Mouse (Mus musculus) lung, postnatal 4 days (tissue): ENCODE results near the gene Gpr107.
A peak's percentile ranks its signal among the peaks of the same experiment; 100 is the strongest.

Experiments
- DNase-seq, 2 experiments: peaks; one replicate each; pipeline ENCODE4 v3.0.0; 2021

The Gpr107 gene

DNA sequence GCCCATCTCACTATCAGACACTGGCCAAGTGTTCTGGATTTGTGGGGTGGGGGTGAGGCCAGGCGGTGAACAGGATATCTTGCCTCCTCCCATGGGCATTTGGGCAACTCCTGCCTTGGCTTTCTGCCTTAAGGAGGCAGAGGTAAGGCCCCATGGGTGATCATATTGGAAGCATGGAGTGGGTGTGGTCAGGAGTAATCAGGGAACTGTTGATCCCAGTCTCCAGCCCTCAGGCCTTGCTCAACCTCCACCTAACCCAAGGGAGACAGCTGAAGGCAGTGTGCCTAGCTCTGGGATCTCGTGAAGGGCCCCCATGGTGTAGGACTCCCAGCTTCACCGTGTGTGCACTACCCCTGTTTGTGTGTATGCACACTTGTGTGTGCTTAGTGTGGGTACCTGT lies 102.7 kb downstream of the Gpr107 start:
- DNase-seq, result no peak

DNA sequence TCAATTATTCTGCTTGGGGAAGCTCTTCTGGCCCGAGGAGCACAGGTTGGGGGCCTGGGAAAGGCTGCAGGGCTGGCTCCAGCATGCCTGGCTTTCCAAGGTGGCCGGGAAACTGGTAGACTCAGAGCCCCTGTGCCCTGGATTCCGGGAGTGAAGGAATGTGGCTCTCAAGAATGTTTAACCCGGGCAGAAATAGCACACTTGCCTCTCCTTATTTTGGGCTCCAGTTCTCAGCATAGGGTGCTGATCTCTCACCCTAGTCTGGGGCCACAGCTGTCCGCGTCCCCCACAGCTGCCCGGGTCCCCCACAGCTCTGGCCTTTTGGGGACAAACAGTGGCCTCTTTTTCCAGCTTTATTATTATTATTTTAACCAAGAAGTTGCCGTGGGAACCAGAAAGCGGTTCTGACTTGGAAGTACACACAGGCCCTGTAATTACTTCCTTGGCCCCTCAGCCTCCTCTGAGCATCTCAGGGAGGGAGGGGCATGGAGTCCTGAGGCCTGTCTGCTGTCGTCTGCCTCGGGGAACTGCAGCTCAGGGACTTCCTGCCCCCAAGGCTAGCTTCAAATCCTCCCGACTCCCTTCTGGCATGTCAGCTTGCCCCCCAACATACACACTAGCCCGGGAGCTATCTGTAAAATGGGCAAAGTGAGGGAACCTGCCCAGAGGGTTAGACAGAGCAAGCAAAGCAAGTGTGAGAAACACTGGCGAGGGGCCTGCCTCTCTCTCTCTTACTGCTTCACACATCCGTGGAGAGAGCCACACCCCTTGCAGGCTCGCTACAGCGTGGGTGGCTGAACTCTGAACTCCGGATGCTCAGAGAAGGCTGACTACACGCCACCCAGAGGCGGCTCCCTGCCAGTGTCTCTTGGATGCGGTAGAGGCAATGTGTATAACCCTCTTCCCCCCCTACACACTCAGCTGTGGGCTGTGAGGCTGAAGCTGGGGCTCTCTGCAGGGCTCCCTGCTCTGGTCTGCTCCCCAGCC lies 104.1 kb downstream of the Gpr107 start:
- peak; percentile 77 to 78 for DNase-seq

DNA sequence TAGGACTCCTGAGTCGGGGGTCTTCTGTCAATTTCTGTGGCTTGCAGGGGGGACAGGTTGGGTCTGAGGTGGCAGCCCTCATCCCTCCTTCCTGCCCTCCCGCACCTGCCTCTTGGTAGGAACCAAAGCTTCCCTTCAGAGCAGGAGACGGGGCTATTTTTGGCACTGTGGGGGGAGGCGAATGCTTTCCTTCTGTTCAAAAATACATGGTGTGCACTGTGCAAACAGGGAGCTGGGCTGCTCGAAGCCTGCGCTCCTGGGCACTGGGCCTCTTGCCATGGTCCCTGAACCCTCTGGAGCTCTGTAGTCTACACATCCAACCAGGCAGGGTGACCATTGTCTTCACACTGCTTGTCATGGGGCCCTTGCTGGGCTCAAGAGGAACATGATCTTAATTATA lies 105.0 kb downstream of the Gpr107 start:
- no peak for DNase-seq

DNA sequence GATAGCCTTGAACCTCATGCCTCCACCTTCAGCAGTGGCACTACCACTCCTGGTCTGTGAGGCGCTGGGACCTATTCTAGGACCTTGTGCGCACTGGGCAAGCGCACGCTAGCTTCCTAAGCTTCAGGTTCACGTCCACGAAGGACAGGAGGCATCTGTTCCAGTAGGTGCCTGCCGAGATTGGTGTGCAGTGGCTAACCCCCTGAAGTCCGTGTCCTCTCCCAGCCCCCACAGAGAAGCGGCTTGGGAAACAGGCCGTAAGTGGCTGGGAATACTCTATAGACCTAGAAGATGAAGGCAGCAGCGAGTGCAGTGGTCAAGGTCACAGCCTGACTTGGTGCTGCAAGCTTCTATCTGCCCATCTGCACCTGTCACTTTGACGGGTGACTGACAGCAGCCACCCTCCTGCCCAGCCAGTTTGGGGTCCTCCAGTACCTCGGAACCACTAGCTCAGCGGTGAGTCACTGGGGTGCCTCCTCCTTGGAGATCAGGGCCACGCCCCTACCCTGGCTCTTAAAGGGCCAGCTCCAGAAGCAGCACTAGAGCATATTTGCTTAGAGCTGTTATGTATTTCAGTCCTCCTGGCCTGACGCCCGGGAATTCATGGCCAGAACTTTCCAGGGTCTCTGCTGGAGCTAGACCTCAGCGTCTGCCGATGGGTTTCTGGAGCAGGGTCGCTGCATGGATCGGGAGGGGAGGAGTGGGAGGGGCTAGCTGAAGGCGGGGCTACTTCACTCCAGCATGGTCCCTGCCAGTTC lies 106.7 kb downstream of the Gpr107 start:
- DNase-seq, result peak; percentile 78 to 82

DNA sequence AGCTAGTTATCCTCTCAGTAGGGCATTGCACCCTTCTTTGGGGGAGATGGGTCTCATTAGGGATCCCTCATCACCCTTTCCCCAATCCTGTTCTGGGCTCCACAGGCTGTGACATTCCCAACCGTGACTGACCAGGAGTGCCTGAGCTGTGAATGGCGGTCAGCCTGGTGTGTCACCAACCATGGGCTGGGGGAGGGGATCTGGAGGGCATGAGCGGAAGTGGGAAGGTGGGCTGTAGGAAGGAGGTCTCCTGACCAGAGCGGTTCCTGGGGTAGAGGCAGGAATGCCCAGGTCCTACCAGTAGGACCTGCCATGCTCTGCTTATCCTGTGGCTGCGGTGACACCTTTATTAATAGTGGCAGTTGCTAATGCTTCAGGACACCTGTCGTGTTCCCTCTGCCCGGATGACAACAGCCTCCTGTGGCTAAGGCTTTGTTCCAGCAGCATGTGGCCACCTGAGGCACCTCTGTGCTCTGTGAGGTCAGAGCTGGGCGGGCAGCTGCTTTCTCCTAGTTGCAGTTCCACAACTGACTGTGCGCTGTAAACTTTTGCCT lies 107.3 kb downstream of the Gpr107 start:
- no peak for DNase-seq

DNA sequence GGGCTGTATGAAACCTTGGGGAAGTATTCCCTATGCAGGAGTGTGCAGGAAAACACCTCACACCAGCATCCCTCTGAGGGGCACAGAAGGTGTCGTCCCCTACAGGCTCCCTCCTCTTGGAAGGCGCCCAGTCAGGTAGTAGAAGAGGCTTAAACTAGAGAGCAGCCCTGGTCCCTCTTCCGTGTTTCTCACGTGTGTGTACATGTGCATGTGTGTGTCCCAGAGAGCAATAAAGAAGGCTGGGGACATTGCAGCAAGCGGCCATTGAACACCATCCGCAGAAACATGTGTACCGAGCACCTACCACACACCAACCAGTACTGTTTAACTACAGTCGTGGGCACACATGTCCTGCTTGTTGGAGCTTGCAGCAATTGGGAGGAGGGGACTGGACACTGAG lies 108.4 kb downstream of the Gpr107 start:
- no peak for DNase-seq

DNA sequence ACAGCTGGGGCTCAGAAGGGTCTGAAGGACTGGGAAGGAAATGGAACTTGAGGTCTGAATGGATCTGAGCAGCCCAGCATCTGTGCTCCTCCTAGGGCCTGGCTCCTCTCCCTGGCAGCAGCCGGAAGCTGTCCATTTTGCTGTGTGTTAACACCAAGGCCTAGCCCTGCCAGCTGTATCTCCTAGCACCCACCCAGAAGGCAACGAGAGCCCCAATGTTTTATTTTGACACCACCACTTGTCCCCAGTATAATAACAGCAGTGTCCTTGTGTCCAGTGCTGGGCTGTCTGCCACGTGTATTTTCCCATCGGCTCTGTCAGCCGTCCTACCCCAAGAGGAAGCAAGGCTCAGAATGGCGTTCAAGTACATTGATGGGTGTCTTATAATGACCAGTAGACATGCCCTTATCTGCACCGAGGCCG lies 110.9 kb downstream of the Gpr107 start:
- peak; percentile 39 to 79 for DNase-seq

DNA sequence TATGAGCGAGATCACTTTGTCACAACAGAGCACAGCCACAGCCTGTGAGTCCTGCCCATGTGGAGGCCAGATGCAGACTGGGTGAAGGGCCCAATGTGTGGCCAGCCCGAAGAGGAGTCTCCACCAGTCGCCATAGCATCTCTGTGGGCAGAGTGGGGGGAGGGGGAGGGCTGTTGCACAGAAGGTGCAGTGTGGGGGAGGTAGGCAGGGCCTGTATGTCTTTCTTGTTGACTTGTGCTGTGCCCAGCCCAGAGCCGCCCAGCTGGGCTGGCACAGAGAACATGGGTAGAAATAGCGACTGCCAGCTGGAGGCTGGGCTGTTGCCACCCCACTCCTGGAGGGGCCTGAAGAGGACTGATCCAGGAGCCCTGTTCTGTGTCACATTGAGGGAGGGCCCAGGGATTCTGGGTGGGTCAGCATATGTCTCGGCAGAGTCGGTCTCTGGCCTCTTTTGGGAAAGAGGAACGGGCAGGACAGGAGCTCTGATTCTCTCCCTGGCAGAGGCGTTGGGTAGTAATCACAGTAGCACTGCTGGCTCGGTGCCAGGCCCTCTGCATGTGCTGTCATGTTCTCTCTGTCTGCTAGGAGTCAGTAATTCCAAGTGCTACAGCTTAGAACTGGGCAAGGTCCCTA lies 111.7 kb downstream of the Gpr107 start:
- peak; percentile 65 to 75 for DNase-seq

DNA sequence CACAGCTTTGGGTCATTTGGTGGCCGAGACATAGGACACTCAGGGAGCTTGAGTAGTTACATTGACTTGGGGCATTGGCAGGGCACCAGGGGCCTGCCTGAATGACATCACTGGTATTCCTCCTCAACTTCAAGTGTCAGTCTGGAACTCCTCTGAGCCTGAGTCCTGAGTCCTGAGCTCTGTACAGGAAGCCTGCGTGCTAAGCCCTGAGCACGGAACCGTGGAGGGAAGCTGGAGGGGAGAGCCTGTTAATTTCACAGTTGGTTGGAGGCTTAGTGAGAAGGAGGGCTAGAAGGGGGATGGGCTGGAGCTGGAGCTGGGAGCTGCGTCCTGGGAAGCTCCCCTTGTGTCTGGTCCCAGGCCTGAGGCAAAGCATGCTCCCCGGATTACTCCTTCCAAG lies 115.3 kb downstream of the Gpr107 start:
- DNase-seq, result no peak
